Mouse (Mus musculus) lung, adult 2 months (tissue): ENCODE results near the gene Fbxw15.
"Not testable (repeated sequence)": the region's sequence is repeated elsewhere in the genome, so short reads cannot be mapped to it uniquely, and the experiment has no call there.

Source experiments
- CTCF ChIP-seq: fragments of 200-500 bp; IDR thresholded peaks from 2 replicates; pipeline ENCODE4 v1.5.1; 2011; ENCODE audit warnings: mild to moderate bottlenecking, low read length, control low read depth; ENCODE audit not compliant: insufficient read depth
- POLR2A ChIP-seq: fragments of 200-500 bp; IDR thresholded peaks from 2 replicates; pipeline ENCODE4 v1.6.1; 2011; ENCODE audit warnings: low read depth, mild to moderate bottlenecking, control low read depth, low read length, borderline replicate concordance; ENCODE audit errors: extremely low read depth

- not testable (repeated sequence) for TF ChIP-seq CTCF, POLR2A
Measured at GRCm38 (mm10) chr9:109602128-109602527, 34.1 kb upstream of the Fbxw15 start.
